Mouse (Mus musculus): ENCODE measurements at regions not wholly inside any gene's neighbourhood (a gene's known extent, or its start where the extent isn't known, plus 50 kb on each side); places are given as distances from the start of the nearest gene placed in this dataset.

DNA sequence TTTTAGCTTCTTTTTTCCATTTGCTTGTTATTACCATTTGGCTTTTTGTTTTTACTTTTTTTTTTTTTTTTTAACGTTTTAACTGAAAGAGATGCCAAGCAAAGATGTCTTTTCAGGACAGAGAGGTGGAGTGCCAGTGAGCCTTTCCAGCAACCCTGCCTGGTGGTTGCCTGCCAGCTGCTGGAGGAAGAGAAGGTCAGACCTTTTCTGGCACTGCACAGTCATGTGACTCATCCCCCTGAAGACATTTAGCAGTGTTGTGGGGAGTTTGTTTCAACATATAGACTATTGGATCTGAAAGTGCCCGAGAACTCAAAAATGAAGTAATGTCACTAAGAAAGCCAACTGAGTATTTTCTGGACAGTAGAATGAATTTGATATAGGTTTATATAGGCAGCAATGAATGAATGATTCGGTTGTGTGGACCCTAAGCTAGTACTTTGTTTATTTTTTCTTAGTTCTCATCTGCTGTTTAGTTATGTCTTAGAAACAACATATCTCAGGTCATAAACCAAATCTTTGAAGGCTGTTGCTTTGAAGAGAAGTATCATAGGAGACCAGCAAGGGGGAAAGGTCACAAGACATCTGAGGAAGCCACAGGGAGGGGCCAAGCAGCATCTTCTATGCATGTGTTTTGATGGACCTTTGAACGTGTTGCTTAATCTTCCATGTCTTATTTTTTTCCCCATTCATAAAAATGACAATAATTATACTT, 604.2 kb downstream of the Ptprc start:
- peak; percentile 23 to 29 for DNase-seq (ENCODE audit: low spot score in 2 of 2)

DNA sequence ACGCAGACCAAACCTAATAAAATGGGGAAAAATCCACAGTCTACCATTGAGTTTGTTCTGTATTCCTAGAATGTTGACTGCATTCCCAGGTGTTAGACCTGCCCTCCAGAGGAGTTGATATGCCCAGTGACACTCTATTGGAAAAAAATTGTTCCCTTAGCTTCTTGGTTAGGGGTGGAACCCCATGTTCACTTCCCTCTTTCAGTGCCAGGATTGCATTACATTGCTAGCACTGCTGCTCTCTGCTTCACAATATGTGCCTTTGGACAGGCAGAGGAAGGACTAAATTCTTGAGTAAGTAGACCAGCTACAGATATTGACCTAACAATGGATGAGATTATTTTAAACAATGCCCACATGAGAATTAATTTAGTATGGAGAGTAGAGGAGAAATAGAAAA, 607.3 kb upstream of the Nr5a2 start:
- no peak for DNase-seq (ENCODE audit: low spot score in 2 of 2)

DNA sequence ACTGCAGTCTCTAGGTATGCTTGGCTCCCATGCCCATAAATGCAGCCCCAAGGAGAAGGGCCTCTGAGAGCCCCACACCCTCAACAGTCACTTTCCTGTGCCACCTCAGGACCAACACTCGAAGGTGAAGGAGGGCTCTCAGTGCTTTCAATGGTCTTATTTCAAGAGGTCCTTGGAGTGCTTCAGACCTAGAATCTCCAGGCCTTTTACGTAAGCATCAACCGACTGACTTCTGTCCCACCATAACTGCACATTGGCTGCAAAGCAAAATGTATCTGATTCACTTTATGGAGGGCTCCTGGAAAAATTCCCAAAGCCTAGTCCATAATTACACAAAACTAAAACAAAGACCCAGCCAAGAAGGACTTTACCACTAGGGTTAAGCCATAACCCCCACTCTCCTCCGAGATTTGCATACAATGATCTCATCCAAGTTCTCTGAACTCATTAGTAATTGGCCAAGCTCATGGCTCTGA, 605.4 kb upstream of the Nr5a2 start:
- no peak for DNase-seq (ENCODE audit: low spot score in 2 of 2)

DNA sequence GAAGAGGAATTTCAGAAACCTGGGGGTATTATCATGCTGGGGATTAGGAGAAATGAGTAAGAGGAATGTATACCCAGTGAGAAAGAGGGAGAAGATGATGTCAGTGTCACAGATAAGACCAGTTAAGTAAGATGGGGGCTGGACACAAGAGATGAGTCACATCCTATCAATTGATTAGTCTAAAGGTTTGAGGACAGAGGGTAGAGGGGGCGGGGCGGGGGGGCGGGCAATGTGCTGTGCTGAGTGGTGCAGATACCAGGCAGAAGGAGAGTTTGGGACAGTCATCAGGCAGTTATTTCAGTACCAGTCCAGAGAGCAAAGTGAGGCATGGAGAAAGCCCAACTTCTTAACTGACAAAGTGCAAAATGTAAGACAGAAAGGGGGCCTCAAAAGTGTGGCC, 601.4 kb upstream of the Nr5a2 start:
- no peak for DNase-seq (ENCODE audit: low spot score in 2 of 2)

DNA sequence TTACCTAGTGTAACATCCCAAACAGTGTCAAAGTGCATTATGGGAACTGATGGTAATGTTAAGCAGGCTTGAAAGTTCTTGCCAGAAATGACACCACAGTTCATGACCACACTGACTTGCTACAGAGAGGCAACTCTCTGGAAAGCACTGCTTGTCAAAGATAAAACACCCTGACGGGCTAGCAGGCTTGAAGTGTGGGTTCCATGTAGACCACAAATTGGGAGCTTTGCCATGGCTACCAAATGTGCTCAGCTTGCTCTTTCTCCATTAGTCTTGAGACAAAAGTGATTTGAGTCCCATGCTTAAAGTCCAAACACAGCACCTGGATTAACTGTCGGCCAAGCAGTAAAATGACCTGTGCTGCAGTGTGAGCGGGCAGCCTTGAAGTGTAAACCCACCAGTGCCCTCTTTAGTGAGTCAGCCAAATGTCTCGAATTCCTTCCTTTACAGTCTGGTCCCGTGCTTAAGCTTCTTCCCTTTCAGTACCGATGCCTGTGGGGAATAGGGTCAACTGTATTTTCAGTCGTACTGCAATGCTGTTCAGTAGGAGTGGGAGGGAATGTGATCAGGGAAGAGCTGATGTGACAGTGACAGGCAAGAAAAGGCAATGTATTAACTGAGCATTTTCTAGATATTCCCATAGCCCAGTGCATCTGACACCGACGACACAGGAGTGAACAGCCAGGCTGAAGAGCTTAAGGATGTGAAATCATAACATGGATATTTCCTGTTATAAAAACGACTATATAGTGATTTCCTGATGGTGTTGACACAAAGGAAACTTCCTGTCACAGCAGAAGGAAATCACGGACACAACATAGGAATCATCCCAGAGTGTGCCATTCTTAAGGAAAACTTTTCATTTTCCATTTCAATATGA, 600.4 kb upstream of the Nr5a2 start:
- no peak for DNase-seq (ENCODE audit: low spot score in 2 of 2)

DNA sequence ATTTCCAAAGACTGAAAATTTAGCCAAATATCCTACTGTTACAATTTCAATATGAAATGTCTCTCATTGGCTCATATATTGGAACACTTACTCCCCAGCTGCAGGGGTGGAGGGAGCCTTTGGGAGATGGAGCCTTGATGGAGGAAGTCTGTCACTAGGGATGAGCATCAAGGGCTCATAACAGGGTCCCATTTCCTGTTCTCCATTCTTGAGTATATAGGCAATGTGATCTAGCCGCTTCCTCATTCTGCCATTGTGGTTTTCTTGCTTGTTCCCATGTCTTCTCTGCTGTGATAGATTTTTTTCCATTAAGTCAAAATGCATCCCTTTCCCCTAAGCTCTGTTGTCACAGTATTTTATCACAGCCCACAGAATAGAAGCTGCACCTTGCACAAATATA, 589.4 kb upstream of the Nr5a2 start:
- DNase-seq (ENCODE audit: low spot score in 2 of 2), result no peak

DNA sequence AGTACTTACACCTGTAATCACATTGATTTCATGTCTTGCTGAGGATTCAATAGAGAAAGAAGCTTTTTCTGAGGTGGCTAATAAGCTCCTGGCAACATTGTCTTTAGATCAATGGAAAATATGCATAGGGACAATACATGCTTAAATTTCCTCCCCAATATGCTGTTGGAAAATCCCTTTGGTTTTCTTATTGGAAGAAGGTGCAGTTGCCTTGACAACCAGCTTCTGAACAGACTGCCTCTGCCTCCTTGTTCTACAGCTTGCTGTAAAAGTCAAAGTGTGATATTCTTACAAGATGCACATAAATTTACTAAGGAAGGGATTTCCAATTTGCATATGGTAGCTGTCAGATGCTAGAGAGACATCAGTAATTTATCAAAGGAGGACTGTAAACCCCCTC, 585.4 kb upstream of the Nr5a2 start:
- no peak for DNase-seq (ENCODE audit: low spot score in 2 of 2)

DNA sequence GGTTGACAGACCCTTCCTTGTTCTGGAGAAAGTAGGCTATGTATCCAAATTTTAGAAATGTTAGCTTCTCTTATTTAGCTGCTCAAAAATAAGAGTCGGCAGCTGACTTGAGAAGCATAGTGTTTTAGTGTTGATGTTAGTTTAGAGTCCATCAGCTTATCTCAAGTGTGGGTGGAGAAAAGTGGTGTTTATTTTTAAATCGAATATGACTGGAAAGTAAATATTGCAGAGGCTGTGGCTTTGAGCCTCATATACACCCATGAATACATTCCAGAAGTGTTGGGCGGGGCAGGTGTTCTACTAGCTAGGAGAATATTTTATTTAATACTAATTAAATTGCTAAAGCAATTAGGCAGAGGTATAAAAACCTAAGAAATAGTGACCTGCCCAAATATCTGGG, 583.6 kb upstream of the Nr5a2 start:
- no peak for DNase-seq (ENCODE audit: low spot score in 2 of 2)

DNA sequence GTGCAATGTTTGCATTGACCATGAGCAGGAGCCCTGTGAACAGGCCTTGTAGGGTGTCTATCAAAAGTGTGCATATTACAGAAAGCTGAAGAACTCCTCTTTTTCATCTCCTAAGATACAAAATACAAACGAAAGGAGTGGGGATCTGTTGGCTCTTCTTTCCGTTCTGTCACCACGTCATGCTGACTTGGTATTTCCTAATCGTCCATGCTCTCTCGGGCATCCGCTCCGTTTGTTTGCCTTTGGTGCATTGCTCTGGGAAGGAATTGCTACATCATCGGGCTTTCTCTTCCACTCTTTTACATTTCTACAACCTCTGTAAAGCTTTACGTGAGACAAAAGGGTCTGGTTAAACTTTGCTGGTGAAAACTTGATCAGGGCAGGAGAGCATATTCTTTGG, 581.2 kb upstream of the Nr5a2 start:
- DNase-seq (ENCODE audit: low spot score in 2 of 2), result no peak

DNA sequence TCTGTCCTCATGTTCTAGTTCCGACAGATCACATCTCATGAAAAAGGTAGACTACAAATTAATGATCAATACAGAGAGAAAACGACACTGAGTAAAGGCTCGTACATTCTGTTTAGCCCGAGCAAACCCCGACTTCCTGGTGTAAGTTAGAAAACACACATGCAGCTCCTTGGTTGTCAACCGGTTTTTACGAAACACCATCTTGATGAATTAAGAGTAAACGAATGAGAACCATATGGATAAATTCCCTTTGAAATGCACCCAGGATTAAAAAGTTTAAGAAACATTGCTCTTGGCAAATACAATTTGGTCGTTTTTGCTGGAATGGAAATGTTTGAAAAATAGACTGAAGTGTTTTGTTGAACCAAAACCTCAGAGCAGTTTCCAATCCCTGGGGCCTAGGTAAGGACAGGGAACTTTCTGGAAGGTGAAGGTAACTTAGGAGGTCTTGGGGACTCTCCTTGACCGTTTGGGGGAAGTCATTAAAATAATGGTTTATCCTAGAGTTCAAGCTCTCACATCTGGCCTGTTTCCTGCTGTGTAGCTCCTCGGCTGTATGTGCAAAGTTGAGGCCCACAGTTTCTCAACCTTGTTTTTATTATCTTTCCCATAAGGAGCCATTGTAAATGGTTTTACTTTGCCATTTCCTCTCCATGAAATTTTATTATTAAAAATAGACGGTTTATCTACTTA, 579.3 kb upstream of the Nr5a2 start:
- DNase-seq (ENCODE audit: low spot score in 2 of 2), result no peak

DNA sequence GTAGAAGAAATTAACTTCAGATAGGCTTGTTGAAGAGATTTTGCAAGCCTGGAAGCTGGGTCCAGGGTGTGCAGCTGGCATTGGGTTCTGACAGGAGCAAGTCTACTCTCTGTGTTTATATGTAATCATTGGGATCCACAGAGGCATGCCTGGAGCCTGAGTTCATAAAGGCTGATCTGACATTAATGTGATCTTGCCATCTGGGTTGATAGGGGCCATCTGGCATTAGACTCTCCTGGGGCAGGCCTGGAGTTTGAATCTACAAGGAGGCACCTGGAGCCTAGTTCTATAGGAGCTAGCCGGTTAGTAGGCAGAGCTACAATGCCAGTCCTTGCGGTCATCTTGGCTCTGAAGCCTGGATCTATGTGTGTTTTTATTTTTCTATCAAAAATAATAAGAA, 554.5 kb upstream of the Nr5a2 start:
- DNase-seq (ENCODE audit: low spot score in 2 of 2), result no peak

DNA sequence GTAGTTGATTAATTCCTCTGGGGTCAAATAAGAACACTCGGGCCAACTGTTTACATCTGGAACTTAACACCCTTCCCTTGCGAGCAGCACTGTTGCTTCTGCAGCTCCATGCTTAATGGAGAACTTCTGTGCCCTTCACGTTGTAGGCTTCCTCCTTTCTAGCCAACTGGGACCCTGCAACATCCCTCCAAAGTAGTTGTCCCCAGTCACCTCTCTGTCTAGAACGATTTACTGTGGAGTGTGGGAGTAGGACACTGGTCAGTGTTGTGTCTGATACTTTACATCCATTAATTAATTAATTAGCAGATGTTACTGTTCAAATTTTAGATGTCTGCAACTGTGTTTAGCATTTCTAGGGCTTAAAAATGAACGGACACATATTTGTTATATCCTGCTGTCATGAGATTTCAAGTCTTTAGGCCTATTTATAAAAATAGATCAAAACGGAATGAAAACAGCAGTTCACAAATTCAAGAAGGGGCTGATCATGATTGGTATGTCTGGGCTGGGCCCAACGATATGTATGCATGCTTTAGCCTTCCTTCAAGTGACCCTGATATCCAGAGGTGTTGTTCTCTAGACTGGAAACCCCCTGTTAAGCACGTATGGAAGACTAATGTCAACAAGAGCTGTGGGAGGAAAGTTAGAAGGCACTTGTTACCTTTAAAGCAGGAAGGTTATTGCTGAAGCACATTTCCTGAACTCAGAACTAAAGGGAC, 543.6 kb upstream of the Nr5a2 start:
- DNase-seq (ENCODE audit: low spot score in 2 of 2), result no peak

DNA sequence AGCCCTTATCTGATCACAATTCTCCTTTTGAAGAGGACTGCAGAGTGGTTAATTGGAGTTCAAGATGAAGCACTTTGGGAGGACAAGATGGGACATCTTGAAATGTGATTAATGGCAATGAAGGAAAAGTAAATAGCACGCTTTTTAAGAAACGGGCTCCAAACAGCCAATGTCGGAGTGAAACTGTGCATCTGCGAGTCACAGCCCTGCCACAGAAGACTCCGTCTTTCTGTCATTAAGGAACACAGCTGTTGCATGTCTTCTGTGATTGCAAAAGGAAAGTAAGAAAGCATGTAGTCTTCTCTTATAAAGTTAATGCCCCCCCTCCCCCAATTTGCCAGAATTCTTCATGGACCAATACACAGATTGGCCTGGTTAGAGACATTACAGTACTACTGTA, 528.0 kb upstream of the Nr5a2 start:
- no peak for DNase-seq (ENCODE audit: low spot score in 2 of 2)

DNA sequence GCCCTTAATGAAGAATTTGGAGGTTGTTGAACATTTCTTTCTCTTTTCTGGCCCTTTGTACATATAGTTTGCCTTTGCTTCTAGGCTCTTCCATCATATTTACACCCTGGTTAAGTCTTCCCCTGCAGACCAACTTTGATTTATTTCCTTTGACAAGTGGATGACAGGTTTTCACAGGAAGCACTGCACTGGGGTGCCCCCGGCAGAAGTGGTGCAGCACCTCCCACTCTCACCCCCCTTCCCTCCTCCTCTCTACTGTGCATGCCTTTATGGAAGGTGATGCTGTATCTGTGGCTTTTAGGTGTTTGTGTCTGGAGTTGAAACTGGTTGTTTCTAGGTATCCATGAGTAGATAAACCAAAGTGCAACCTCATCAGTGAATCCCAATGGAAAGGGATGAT, 518.2 kb upstream of the Nr5a2 start:
- no peak for DNase-seq (ENCODE audit: low spot score in 2 of 2)

DNA sequence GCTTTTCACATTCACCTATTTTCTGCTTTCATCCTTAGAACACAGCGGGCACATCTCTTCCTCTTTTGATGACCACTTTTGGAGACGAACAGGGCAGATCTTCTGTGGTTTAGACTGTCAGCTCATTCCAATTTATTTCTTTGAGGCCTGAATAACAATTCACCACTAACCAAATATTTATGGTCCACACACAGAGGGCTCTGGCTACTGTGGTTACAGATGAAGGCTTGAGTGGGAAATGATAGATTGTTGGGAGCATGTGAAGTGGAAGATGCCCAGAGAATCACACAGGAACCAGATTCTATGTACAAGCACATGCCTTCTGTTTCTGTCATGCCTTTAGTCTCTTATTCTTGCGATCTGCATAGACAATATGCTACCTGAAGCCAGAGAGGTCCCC, 517.0 kb upstream of the Nr5a2 start:
- no peak for DNase-seq (ENCODE audit: low spot score in 2 of 2)

DNA sequence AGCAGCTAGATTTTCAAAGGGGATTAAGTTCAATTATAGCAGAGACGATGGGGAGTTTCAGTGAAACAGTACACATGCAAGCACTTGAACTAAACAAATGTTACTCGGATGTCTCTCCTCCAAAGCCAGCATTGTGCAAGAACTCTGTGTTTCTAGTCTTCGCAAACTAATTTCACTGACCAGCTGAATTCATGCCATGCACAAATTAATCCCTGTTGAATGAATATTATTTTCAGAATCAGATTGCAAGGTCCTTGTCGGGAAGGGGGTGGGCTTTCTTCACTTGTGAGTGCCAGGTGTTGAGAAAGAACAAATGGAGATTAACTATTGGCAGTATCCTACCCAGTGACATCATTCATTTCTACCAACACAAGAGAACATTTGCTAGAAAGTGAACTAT, 514.6 kb upstream of the Nr5a2 start:
- DNase-seq (ENCODE audit: low spot score in 2 of 2), result no peak

DNA sequence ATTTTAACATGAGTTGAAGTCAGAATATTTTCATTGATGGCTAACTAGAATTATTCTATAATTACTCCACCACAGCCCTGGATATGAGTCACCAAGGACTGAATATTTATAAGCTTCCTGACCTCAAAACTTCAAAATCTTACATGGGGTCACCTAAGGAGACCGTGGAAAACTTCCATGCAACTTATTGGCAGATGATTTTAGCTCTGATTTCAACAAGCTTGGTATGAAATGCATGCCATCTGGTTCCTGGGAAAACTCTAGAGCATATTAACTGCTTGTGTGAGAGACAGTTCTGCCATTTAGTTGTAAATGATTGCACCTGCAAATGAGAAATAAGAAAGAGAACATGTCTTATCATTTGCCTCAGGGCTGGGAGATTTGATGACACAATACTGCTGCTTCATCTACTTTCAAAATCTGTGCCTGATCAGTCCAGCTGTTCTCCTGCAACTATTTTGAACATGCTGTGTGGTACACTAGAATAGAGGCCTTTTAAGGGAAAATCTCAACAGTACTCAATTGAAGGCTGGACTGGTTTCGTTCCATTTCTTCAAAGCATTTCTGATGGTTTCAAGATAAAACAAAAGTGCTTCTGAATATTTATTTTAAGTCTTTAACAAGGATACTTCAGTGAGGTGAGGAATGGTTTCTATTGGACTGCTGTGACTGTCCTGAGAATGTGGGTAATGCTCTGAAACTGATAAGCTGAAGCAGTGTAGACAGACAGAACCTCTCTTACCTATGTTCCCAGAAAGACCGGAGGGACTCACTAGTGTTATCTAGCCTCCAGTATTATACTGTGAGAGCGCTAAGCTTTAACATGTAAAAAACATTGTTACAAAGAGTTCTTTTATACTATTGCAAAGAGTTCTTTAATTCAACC, 513.8 kb upstream of the Nr5a2 start:
- DNase-seq (ENCODE audit: low spot score in 2 of 2), result no peak

DNA sequence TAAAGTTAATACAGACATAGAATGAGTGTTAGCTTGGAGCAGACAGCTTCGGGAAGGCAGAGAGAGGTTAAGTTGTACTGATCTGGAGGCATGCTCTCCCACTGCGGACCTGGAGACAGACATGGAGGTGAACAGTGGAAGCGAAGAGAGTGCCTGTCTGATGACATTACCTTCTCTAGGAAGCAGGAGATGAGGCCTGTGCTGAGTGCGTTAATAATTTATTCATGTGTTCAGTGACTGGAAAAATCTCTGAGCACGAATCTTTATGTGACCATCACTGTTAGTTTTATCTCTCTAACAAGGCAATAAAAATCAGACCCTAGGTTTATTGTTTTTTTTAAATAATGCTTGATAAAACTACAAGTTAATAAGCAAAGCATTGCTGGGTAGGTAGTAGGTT, 504.7 kb upstream of the Nr5a2 start:
- DNase-seq (ENCODE audit: low spot score in 2 of 2), result no peak

DNA sequence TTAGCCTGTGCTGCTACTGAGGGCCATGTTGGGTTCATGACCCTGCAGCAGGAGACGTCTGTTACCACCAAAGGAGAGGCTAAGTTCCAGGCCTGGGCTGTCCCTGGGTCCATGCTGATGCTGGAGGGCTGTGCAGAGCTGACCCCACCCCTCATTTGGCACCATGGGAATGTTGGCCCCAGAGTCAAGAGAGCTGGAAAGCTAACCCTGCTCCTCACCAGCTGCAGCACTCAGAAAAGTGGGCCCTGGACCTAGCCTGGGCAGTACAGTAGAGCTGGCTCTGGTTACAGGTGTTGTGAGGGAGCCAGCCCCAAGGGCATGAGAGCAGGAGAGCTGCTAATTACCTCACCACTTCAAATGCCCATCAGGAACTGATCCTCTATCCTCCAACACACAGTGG, 500.9 kb upstream of the Nr5a2 start:
- DNase-seq (ENCODE audit: low spot score in 2 of 2), result no peak

DNA sequence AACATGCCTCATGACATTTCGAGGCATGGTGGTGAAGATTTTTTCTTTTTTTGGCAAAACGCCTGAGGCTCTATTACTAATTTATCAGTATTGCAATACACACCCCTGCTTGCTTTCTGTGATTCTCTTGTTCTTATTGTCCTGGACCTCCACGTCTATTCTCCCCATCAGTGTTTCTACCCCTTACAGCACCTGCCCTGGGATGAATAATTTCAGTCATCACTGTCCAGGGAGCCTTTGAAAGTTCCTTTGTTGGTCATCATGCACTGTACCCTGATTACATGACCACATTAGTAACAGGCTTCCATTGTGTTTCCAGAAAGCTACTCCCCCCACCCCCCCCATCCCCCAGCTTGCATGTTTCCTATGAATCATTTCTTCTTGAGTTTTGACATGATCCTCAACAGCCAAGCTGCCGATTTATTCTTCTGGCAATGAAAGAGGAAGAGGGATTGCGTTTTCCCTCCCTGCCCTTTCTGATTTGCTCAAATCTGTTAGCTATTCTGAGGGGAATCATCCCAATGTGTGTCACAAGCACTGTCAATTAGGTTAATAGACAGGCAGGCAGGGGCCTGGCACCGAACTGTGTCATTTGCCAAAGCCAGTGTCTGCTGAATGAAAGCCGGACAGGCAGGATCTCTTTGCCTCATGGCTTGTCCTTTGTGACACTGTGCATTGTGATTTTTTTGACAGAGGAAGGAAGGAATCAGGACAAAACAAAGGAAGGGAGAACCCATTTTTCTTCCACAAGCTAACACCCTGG, 493.4 kb upstream of the Nr5a2 start:
- DNase-seq (ENCODE audit: low spot score in 2 of 2), result no peak

All from heart, adult 9 months (tissue).